In genomic region chr10:27387531-27387930, GRCm38 (mm10) we compare ENCODE assay signal across 10 mouse cellular contexts.
DNase-seq lines count a peak whose midpoint lies in the region; ATAC-seq and TF ChIP-seq lines count a peak whose summit lies in the region.
"Had no signal": no experiment of that assay in that cellular context is flagged by ENCODE, and none has a peak within 500 bp of the region (broad histone marks: within the 10 kb centered on the region; RNA-seq: fewer than 3 reads in every experiment).

No protein-coding gene starts in this region.

- DNase-seq in frontal cortex, postnatal 25 days (ENCODE audit: low spot score in 2 of 2): no peak
- no peak for DNase-seq in left cerebral cortex, adult 2 months (ENCODE audit: extremely low spot score in 1 of 2, low spot score in 2 of 2)
- no peak for DNase-seq in left cerebral cortex, postnatal 25 days (ENCODE audit: low spot score in 2 of 2)
- peak; percentile 55 for DNase-seq in fibroblast of lung, adult 2 months (ENCODE audit: low read depth)
- peak; percentile 62 to 90 for DNase-seq in kidney, postnatal 36 days
- DNase-seq in neural tube, embryonic 10.5 days (ENCODE audit: extremely low spot score, low spot score): no peak

- H3K36me3 ChIP-seq in intestine, embryonic 16.5 days (ENCODE audit: control insufficient read depth, insufficient read depth, low read length): no peaks in the 10 kb centered on the region

- ATAC-seq in frontal cortex, adult (ENCODE audit: low TSS enrichment): 0 out of 2 replicates have a peak, but pooled peaks have one; percentile 10
- ATAC-seq in intestine, embryonic 16.5 days: no peak
- ATAC-seq: midbrain, embryonic 16.5 days had no signal

- no peaks in the 10 kb centered on the region for H3K9me3 ChIP-seq in intestine, embryonic 16.5 days (ENCODE audit: control insufficient read depth, low read length)

- TF ChIP-seq CTCF in left cerebral cortex, adult 2 months (IDR thresholded peaks at IDR 0.05): no peak

- H3K27ac ChIP-seq in left cerebral cortex, adult 2 months: peak overlapping the region; percentile 36; the same call in 1 of the 2 replicates
- H3K27ac ChIP-seq in intestine, embryonic 16.5 days (ENCODE audit: low read length): no peak overlapping the region

- no peaks in the 10 kb centered on the region for H3K4me1 ChIP-seq in intestine, embryonic 16.5 days (ENCODE audit: control insufficient read depth, insufficient read depth, low read length)

- 40% methylated on average over 1 of the region's 1 CpGs for WGBS in intestine, embryonic 16.5 days

- intact Hi-C loops in left cerebral cortex, adult 2 months (cut with DNase I): loop anchor here (5.0 to 10.0 kb wide), 2 partner anchors 235 to 267 kb away; no protein-coding TSS in a partner anchor
- intact Hi-C loops in left cerebral cortex, postnatal 25 days (cut with DNase I): loop anchor here (5.0 to 10.0 kb wide), 5 partner anchors 63 to 267 kb away; no protein-coding TSS in a partner anchor

- no peak overlapping the region for H3K4me3 ChIP-seq in left cerebral cortex, adult 2 months
- no peak overlapping the region for H3K4me3 ChIP-seq in intestine, embryonic 16.5 days (ENCODE audit: low read length)

- no peak overlapping the region for H3K9ac ChIP-seq in intestine, embryonic 16.5 days (ENCODE audit: low read depth, low read length)

- H3K4me2 ChIP-seq in intestine, embryonic 16.5 days (ENCODE audit: low read depth, low read length): no peak overlapping the region
- H3K4me2 ChIP-seq: liver, embryonic 11.5 days had no signal

- H3K27me3 ChIP-seq in intestine, embryonic 16.5 days (replicated peaks; ENCODE audit: control insufficient read depth, insufficient read depth, low read length): no peaks in the 10 kb centered on the region

Comparison
In these comparisons a context has a peak if more than half of its experiments do, and no peak if none do; other contexts are left out.
1. DNase-seq: peak in fibroblast of lung, adult 2 months (single experiment) and kidney, postnatal 36 days (2 of 2); none in frontal cortex, postnatal 25 days (0 of 2), left cerebral cortex, adult 2 months (0 of 2), left cerebral cortex, postnatal 25 days (0 of 2) and neural tube, embryonic 10.5 days (single experiment).